Mouse (Mus musculus) MEL (cell line): ENCODE measurements around the gene Zc3h10. TPM values are rescaled to one million over a fixed set of nuclear protein-coding genes. Genes with fewer than 3 reads are reported as not detected.
A peak's percentile ranks its signal among the peaks of the same experiment; 100 is the strongest.

Experiments used
- DNase-seq: peaks from one replicate; pipeline ENCODE4 v3.0.0; 2011; ENCODE audit warnings: low read depth, low spot score
- H3K27ac ChIP-seq: 2 replicates; pipeline ENCODE4 v1.5.1; 2012; ENCODE audit warnings: low read depth, mild to moderate bottlenecking, control low read depth, low read length, moderate library complexity; ENCODE audit not compliant: control insufficient read depth
- H3K27me3 ChIP-seq, 2 experiments: fragments of 150-350 bp in 1 of 2; sonication (generic) in 1 of 2; 2 replicates each; pipeline ENCODE4 v1.6.1; 2012; ENCODE audit warnings: low read length in 2 of 2, mild to moderate bottlenecking in 2 of 2, improper control_type of control experiment in 1 of 2, moderate library complexity in 1 of 2; ENCODE audit not compliant: insufficient read depth in 2 of 2, control insufficient read depth in 1 of 2
- H3K36me3 ChIP-seq, 2 experiments: 2 replicates each; pipeline ENCODE4 v1.6.1; 2012 to 2014; ENCODE audit warnings: low read length in 2 of 2, improper control_type of control experiment in 1 of 2, inconsistent platforms in 1 of 2, mild to moderate bottlenecking in 1 of 2; ENCODE audit not compliant: insufficient read depth in 2 of 2, control insufficient read depth in 1 of 2
- H3K4me1 ChIP-seq, 2 experiments: fragments of 150-350 bp in 1 of 2; sonication (generic) in 1 of 2; 2 replicates each; pipeline ENCODE4 v1.6.1; 2012; ENCODE audit warnings: low read length in 2 of 2, improper control_type of control experiment in 1 of 2, mild to moderate bottlenecking in 1 of 2; ENCODE audit not compliant: insufficient read depth in 2 of 2, control insufficient read depth in 1 of 2
- H3K4me3 ChIP-seq, 2 experiments: fragments of 150-350 bp in 1 of 2; sonication (generic) in 1 of 2; 2 replicates each; pipeline ENCODE4 v1.5.1; 2012; ENCODE audit warnings: low read depth in 2 of 2, low read length in 2 of 2, mild to moderate bottlenecking in 2 of 2, moderate library complexity in 2 of 2, control low read depth in 1 of 2, improper control_type of control experiment in 1 of 2; ENCODE audit not compliant: control insufficient read depth in 1 of 2, insufficient read depth in 1 of 2
- H3K79me2 ChIP-seq: 2 replicates; pipeline ENCODE4 v1.6.1; 2012; ENCODE audit warnings: mild to moderate bottlenecking, low read length, moderate library complexity; ENCODE audit not compliant: control insufficient read depth, poor library complexity, insufficient read depth
- H3K9ac ChIP-seq: 2 replicates; pipeline ENCODE4 v1.6.1; 2012; ENCODE audit warnings: low read depth, mild to moderate bottlenecking, control low read depth, low read length, moderate library complexity; ENCODE audit not compliant: control insufficient read depth, poor library complexity, severe bottlenecking
- H3K9me3 ChIP-seq: fragments of 150-350 bp; sonication (generic); replicated peaks from 2 replicates; pipeline ENCODE4 v1.6.1; 2012; ENCODE audit warnings: mild to moderate bottlenecking, low read length, improper control_type of control experiment, moderate library complexity; ENCODE audit not compliant: insufficient read depth
- ELF1 ChIP-seq: IDR thresholded peaks from 2 replicates; pipeline ENCODE4 v1.6.1; 2014; ENCODE audit warnings: low read depth, mild to moderate bottlenecking, inconsistent platforms, low read length, improper control_type of control experiment, moderate library complexity
- EP300 ChIP-seq, 2 experiments: IDR thresholded peaks; 2 replicates each; pipeline ENCODE4 v1.6.1; 2011; ENCODE audit warnings: improper control_type of control experiment in 2 of 2, low read length in 2 of 2, low read depth in 1 of 2, mild to moderate bottlenecking in 1 of 2
- ETS1 ChIP-seq: IDR thresholded peaks from 2 replicates; pipeline ENCODE4 v1.6.1; 2012; ENCODE audit warnings: low read depth, mild to moderate bottlenecking, inconsistent platforms, low read length, improper control_type of control experiment, moderate library complexity
- GATA1 ChIP-seq: IDR thresholded peaks from 2 replicates; pipeline ENCODE4 v1.6.1; 2011; ENCODE audit warnings: low read depth, low read length, improper control_type of control experiment
- HCFC1 ChIP-seq: IDR thresholded peaks from 2 replicates; pipeline ENCODE4 v1.6.1; 2012; ENCODE audit warnings: low read depth, mild to moderate bottlenecking, inconsistent platforms, low read length, improper control_type of control experiment, moderate library complexity
- JUND ChIP-seq: IDR thresholded peaks from 2 replicates; pipeline ENCODE4 v1.6.1; 2011; ENCODE audit warnings: low read depth, mild to moderate bottlenecking, improper control_type of control experiment, low read length
- KAT2A ChIP-seq: conservative IDR thresholded peaks from 2 replicates; pipeline ENCODE4 v1.6.1; 2012; ENCODE audit warnings: low read depth, low read length, improper control_type of control experiment, inconsistent platforms
- MAFK ChIP-seq: IDR thresholded peaks from 2 replicates; pipeline ENCODE4 v1.6.1; 2011; ENCODE audit warnings: low read depth, mild to moderate bottlenecking, low read length, improper control_type of control experiment, borderline replicate concordance
- MAX ChIP-seq: IDR thresholded peaks from 2 replicates; pipeline ENCODE4 v1.6.1; 2011; ENCODE audit warnings: low read length, improper control_type of control experiment
- MAZ ChIP-seq: IDR thresholded peaks from 2 replicates; pipeline ENCODE4 v1.6.1; 2012; ENCODE audit warnings: low read depth, mild to moderate bottlenecking, inconsistent platforms, low read length, improper control_type of control experiment
- MEF2A ChIP-seq: IDR thresholded peaks from 2 replicates; pipeline ENCODE4 v1.6.1; 2014; ENCODE audit warnings: low read depth, mild to moderate bottlenecking, inconsistent platforms, low read length, improper control_type of control experiment; ENCODE audit not compliant: poor library complexity, insufficient replicate concordance, severe bottlenecking; ENCODE audit errors: extremely low read depth
- MXI1 ChIP-seq: IDR thresholded peaks from 2 replicates; pipeline ENCODE4 v1.6.1; 2011; ENCODE audit warnings: mild to moderate bottlenecking, low read depth, low read length, improper control_type of control experiment
- MYC ChIP-seq: IDR thresholded peaks from 2 replicates; pipeline ENCODE4 v1.6.1; 2011; ENCODE audit warnings: low read depth, mild to moderate bottlenecking, low read length, improper control_type of control experiment, moderate library complexity
- NELFE ChIP-seq: IDR thresholded peaks from 2 replicates; pipeline ENCODE4 v1.6.1; 2011; ENCODE audit warnings: low read depth, low read length, improper control_type of control experiment
- RAD21 ChIP-seq: IDR thresholded peaks from 2 replicates; pipeline ENCODE4 v1.6.1; 2011; ENCODE audit warnings: mild to moderate bottlenecking, low read depth, low read length, improper control_type of control experiment
- RCOR1 ChIP-seq: IDR thresholded peaks from 2 replicates; pipeline ENCODE4 v1.6.1; 2012; ENCODE audit warnings: low read depth, mild to moderate bottlenecking, inconsistent platforms, low read length, improper control_type of control experiment
- SIN3A ChIP-seq: IDR thresholded peaks from 2 replicates; pipeline ENCODE4 v1.6.1; 2012; ENCODE audit warnings: low read length, improper control_type of control experiment, inconsistent platforms
- SMC3 ChIP-seq: IDR thresholded peaks from 2 replicates; pipeline ENCODE4 v1.6.1; 2011; ENCODE audit warnings: low read depth, low read length, improper control_type of control experiment
- TAL1 ChIP-seq: IDR thresholded peaks from 2 replicates; pipeline ENCODE4 v1.6.1; 2012; ENCODE audit warnings: mild to moderate bottlenecking, inconsistent platforms, low read length, moderate library complexity, mixed read lengths
- TBP ChIP-seq: IDR thresholded peaks from 2 replicates; pipeline ENCODE4 v1.8.0; 2011; ENCODE audit warnings: low read depth, low read length, improper control_type of control experiment
- ZKSCAN1 ChIP-seq: IDR thresholded peaks from 2 replicates; pipeline ENCODE4 v1.6.1; 2012; ENCODE audit warnings: low read depth, mild to moderate bottlenecking, inconsistent platforms, low read length, improper control_type of control experiment, moderate library complexity
- ZNF384 ChIP-seq: IDR thresholded peaks from 2 replicates; pipeline ENCODE4 v1.6.1; 2012; ENCODE audit warnings: low read depth, mild to moderate bottlenecking, inconsistent platforms, low read length, improper control_type of control experiment
- polyA plus RNA-seq, 2 experiments: library from polyadenylated mRNA; stranded (reverse) in 1 of 2; unstranded in 1 of 2; fragments of >175 nt in 1 of 2; fragments of >200 nt in 1 of 2; gene quantifications; 2 replicates each; pipeline versions ENCODE4 v1.2.1 to v1.2.4; 2012; ENCODE audit warnings: low replicate concordance in 2 of 2, low read depth in 1 of 2; ENCODE audit not compliant: insufficient read length in 2 of 2, insufficient read depth in 1 of 2, missing spikeins in 1 of 2
- total RNA-seq: library from RNA; depleted of rRNA; stranded (reverse); fragments of 300-350 nt; gene quantifications from 2 replicates; pipeline ENCODE4 v1.2.3, GENCODE M21; 2012

The Zc3h10 gene
- total and polyA plus RNA-seq, 3 experiments = 14.6 to 17.3 TPM; not detected in 1

GRCm38 (mm10) chr10:128535624-128536265, 11.8 kb downstream of the Zc3h10 start (continued):
- no peak for TF ChIP-seq RCOR1

- TF ChIP-seq ETS1 (peak; percentile 35; the same call in 1 of the 2 replicates), EP300 (IDR thresholded peaks at IDR 0.05; ENCODE audit: low read depth in 1 of 2, low read length in 2 of 2) (peak; percentile 45 to 56; a peak in 3 of 4 replicates), MAX (no peak), TAL1 (0 out of 2 replicates have a peak, but pooled peaks have one; percentile 26), SIN3A (no peak), RCOR1 (0 out of 2 replicates have a peak, but pooled peaks have one; percentile 20), ZKSCAN1 (no peak), MYC (peak; percentile 21; the same call in 1 of the 2 replicates), GATA1 (peak; percentile 48; the same call in 1 of the 2 replicates), HCFC1 (no peak), MEF2A (no peak), KAT2A (no peak)
- no peaks in the 10 kb centered on the region for H3K9me3 ChIP-seq
- DNase-seq = peak; percentile 79
- H3K36me3 ChIP-seq = peaks cover 0 to 7% of the 10 kb centered on the region in 2 experiments; a peak in 2 of 4 replicates
- peak overlapping the region; percentile 80 for H3K27ac ChIP-seq
- H3K4me3 ChIP-seq = no peak overlapping the region
- H3K4me1 ChIP-seq = peaks cover 0 to 11% of the 10 kb centered on the region in 2 experiments; a peak in 2 of 4 replicates
- H3K79me2 ChIP-seq = no peaks in the 10 kb centered on the region
- H3K9ac ChIP-seq = no peak overlapping the region
- H3K27me3 ChIP-seq = no peaks in the 10 kb centered on the region
Measured at GRCm38 (mm10) chr10:128535206-128535605, 12.4 kb downstream of the Zc3h10 start.

GRCm38 (mm10) chr10:128526366-128527356, 20.9 kb downstream of the Zc3h10 start:
- H3K27ac ChIP-seq = peak overlapping the region; percentile 86
- H3K79me2 ChIP-seq = peaks cover 8% of the 10 kb centered on the region
- no peaks in the 10 kb centered on the region for H3K27me3 ChIP-seq
- peaks cover 0 to 11% of the 10 kb centered on the region in 2 experiments; a peak in 2 of 4 replicates for H3K36me3 ChIP-seq
- peak overlapping the region; percentile 71 for H3K9ac ChIP-seq
- TF ChIP-seq GATA1 = peak; percentile 50; the same call in 1 of the 2 replicates
- no peak for TF ChIP-seq JUND
- TF ChIP-seq ELF1 = 0 out of 2 replicates have a peak, but pooled peaks have one; percentile 12
- no peak for TF ChIP-seq MXI1
- TF ChIP-seq NELFE = peak; percentile 10; the same call in 1 of the 2 replicates
- no peak for TF ChIP-seq ZNF384
- TF ChIP-seq TBP = peak; percentile 94
- TF ChIP-seq MAFK = no peak
- TF ChIP-seq MAZ = peak; percentile 44; the same call in 1 of the 2 replicates
- TF ChIP-seq SMC3 = no peak
- TF ChIP-seq SIN3A = 0 out of 2 replicates have a peak, but pooled peaks have one; percentile 43
- TF ChIP-seq ETS1 = 0 out of 2 replicates have a peak, but pooled peaks have one; percentile 24
- no peak for TF ChIP-seq RAD21
- H3K9me3 ChIP-seq = no peaks in the 10 kb centered on the region
- peak overlapping the region; percentile 59 to 62 for H3K4me3 ChIP-seq
- peak; percentile 76 for DNase-seq
- H3K4me1 ChIP-seq = peaks cover 5 to 12% of the 10 kb centered on the region in 2 experiments; a peak in 3 of 4 replicates
